Mouse (Mus musculus): ENCODE data around the gene Fastkd5. TPM values are rescaled to one million over a fixed set of nuclear protein-coding genes. Genes with fewer than 3 reads are reported as not detected.
"Not testable (repeated sequence)": the region's sequence is repeated elsewhere in the genome, so short reads cannot be mapped to it uniquely, and the experiment has no call there.

Gene Fastkd5
- total RNA-seq (2017) = 19.1 and 22.8 TPM in 2 replicates

GRCm38 (mm10) chr2:130629839-130630203, at the start of gene Fastkd5, which contains the start of gene Ubox5:
Gene Fastkd5 (minus strand): TSS chr2:130630027.
Gene Ubox5 (minus strand): TSS chr2:130630038.
- ATAC-seq (replicated peaks; ENCODE audit: low read depth, poor library complexity, severe bottlenecking) = peak; percentile 86

DNA sequence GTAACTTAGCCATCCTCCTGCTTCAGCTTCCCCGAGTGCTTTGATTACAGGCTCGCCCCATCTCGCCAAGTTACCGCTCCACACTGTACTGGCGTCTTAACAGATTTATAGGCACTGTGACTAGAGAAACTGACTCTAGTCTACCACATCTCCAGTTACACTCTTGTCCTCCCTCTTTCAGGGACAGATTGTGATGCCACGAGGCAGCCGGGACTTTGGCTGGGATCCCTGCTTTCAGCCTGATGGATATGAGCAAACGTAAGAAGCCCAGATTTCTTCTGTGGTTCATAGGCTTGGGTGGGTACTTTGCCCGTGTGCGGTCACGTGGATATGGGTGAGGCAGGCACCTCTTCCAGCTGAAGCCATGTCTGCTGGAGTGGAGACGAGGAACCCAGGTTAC, 49.3 kb upstream of the Fastkd5 start:
- no peak for ATAC-seq (replicated peaks; ENCODE audit: low read depth, poor library complexity, severe bottlenecking)

GRCm38 (mm10) chr2:130677211-130677610, 47.4 kb upstream of the Fastkd5 start:
- no peak for ATAC-seq (replicated peaks; ENCODE audit: low read depth, poor library complexity, severe bottlenecking)

DNA sequence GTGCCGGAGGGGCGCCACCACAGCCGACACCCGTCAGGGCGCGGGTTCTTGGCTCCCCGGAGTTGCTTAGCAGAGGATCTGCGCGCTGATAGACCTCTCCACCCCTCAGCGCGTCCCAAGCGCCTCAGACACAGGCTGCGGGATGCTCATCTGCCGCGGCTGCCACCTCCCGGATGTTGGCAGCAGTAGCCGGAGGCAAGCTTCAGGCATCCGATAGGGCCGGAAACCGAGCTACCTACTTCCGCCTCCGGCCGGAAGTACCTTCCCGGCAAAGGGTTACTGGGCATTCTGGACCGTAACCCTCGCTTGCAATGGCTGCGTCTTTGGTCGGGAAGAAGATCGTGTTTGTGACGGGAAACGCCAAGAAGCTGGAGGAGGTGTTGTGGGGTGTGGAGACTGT, 37.7 kb upstream of the Fastkd5 start, which contains the start of gene Itpa:
Itpa (plus strand) TSS at position 52 of the 400 bp plus-strand sequence.
- ATAC-seq (replicated peaks; ENCODE audit: low read depth, poor library complexity, severe bottlenecking) = peak; percentile 76

DNA sequence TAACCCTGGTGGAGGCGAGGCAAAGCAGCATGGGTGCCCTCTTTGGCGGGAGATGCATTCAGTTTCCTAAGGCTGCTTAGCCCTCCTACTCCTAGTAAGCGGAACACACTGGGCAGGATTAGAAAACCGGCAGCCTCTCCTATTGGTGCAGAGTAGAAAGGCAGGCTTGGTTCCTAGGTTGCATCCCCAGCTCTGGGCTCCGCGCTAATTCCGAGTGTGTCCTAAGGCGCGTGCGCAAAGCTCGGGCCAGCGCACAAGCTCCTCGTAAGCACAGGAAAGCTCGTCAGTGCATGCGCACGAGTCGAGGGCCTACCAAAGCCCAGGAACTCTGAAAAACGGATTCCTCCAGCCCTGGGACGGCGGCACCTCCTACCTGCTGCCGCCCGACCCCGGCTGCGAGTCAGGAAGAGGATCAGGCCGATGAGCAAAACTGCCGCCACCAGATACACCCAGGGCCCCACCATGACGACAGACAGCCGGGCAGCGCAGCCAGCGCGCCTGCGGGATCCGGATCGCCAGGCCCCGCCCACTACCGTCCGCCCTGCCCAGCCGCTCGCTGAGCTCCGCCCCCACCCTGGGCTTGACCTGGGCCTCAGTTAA, 34.4 kb upstream of the Fastkd5 start, which contains the start of gene Ddrgk1:
Ddrgk1 (minus strand) TSS at position 558 of the 600 bp plus-strand sequence.
- ATAC-seq (replicated peaks; ENCODE audit: low read depth, poor library complexity, severe bottlenecking) = peak; percentile 84

- ATAC-seq (replicated peaks; ENCODE audit: low read depth, poor library complexity, severe bottlenecking) = no peak
These were observed 33.5 kb upstream of the Fastkd5 start for GRCm38 (mm10) chr2:130663342-130663741.

GRCm38 (mm10) chr2:130658530-130658929, 28.7 kb upstream of the Fastkd5 start:
- ATAC-seq (replicated peaks; ENCODE audit: low read depth, poor library complexity, severe bottlenecking) = no peak

- no peak for ATAC-seq (replicated peaks; ENCODE audit: low read depth, poor library complexity, severe bottlenecking)
These were observed 27.7 kb upstream of the Fastkd5 start for GRCm38 (mm10) chr2:130657541-130657940.

DNA sequence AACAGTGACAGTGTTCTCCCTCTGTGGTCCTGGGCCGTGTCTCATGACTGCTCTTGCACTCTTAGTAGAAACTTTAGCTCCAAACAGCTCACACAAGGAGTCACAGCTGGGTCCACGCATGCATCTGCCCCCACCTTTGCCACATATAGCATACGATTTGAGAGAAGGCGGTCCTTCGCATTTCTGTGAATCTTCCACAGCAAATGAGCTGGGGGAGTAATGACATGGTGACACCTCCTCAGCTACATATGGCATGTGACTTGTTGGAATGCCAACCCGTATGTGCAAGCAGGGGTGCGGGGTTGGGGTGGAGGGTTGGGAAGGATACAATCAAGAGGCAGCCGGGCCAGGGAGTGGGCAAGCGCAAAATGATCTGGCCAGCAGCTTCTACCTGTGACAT, 26.7 kb upstream of the Fastkd5 start:
- ATAC-seq (replicated peaks; ENCODE audit: low read depth, poor library complexity, severe bottlenecking) = no peak

DNA sequence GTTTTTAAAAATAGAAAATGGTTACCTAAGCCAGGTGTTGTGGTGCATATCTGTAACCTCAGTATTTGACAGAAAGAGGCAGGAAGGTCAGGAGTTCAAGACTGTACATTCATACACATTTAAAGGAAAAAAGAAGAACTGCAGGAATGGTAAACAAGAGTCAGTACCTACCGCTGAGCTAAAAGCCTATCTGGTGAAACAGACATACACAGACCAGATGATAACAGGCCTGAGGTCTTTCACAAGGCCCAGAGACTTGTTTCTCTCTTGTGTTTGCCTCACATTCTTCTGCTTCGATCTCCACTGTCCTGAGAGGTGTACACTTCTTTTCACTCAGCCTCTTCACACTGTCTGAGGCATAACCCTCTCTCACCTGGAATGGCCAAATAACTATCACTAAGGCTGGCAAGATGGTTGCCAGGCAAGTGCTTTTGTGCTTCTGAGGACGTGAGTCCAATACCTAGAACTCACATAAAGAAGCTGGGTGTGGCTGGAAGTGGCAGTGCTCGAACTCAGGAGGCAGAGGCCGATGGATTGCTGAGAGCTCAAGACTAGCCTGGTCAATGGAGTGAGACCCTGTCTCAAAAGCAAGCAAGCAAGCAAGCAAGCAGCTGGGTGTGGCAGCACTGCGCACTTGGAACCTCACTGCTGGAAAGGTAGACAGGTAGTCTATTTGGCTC, 26.0 kb upstream of the Fastkd5 start:
- ATAC-seq (replicated peaks; ENCODE audit: low read depth, poor library complexity, severe bottlenecking) = no peak; the same call in 1 of the 2 replicates

DNA sequence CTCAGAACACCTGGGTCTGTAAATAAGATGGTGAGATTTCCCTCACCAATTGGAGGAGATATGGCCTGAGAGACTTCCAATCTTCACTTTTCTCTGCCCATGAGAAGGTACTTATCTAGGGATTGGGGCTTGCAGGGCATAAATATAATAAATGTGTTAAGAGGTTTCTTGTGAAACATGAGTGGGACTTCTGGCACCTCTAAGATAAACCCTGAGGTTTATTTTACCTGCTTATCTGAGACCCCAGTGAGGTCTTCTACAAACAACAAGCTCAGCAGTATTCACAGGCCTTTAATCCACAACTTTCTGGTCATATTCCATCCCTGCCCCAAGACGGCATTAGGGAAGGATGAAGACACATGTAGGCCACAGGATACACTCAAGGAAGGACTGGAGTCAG, 23.9 kb upstream of the Fastkd5 start:
- ATAC-seq (replicated peaks; ENCODE audit: low read depth, poor library complexity, severe bottlenecking) = no peak

DNA sequence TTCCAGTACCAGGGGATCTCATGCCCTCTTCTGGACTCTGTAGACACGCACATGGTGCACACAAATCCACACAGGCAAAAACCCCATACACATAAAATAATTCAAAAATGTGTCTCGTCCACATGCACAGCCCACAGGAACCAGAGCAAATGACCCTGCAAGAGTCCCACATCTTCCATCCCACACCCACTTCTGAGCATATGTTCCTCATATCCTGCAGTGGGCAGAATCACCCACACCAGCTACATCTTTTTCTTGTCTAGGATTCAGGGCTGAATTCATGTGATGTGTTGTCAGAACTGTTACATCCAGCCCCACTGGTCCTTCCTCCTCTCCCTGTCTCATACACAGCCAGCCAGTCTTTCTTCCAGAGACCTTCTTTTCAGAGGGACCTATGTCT, 23.5 kb upstream of the Fastkd5 start:
- ATAC-seq (replicated peaks; ENCODE audit: low read depth, poor library complexity, severe bottlenecking) = no peak

GRCm38 (mm10) chr2:130649028-130649427, 19.2 kb upstream of the Fastkd5 start:
- not testable (repeated sequence) for ATAC-seq (replicated peaks; ENCODE audit: low read depth, poor library complexity, severe bottlenecking)

GRCm38 (mm10) chr2:130645198-130645597, 15.4 kb upstream of the Fastkd5 start:
- no peak for ATAC-seq (replicated peaks; ENCODE audit: low read depth, poor library complexity, severe bottlenecking)

- peak; percentile 86 for ATAC-seq (replicated peaks; ENCODE audit: low read depth, poor library complexity, severe bottlenecking)
These were observed 13.0 kb upstream of the Fastkd5 start, which contains the start of gene Lzts3 for GRCm38 (mm10) chr2:130642684-130643369. Gene Lzts3 (minus strand): TSS chr2:130642803.

DNA sequence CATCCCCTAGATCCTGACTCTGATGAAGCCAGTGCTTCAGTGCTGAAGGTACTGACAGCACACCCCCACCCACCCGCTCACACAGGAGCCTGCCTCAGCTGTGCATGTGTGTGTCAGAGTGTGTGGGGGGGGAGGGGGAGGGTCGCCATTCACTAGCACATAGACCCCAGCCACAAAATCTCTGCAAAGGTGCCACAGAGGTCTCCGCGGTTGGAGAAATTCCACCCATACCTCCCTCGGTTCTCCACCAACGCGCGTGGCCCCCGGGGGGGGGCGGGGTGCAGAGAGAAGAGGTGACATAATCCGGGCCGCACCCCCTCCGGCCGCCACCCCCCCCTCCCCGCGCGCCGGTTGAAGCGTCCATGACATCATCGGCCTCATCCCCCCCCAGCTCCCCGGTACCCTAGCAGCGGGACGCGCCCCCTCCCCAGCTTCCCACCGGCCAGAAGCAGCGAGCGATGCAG, 12.4 kb upstream of the Fastkd5 start:
- ATAC-seq (replicated peaks; ENCODE audit: low read depth, poor library complexity, severe bottlenecking) = no peak

GRCm38 (mm10) chr2:130641351-130642025, 11.7 kb upstream of the Fastkd5 start:
- no peak for ATAC-seq (replicated peaks; ENCODE audit: low read depth, poor library complexity, severe bottlenecking)

GRCm38 (mm10) chr2:130639276-130639675, 9.4 kb upstream of the Fastkd5 start:
- no peak for ATAC-seq (replicated peaks; ENCODE audit: low read depth, poor library complexity, severe bottlenecking)

DNA sequence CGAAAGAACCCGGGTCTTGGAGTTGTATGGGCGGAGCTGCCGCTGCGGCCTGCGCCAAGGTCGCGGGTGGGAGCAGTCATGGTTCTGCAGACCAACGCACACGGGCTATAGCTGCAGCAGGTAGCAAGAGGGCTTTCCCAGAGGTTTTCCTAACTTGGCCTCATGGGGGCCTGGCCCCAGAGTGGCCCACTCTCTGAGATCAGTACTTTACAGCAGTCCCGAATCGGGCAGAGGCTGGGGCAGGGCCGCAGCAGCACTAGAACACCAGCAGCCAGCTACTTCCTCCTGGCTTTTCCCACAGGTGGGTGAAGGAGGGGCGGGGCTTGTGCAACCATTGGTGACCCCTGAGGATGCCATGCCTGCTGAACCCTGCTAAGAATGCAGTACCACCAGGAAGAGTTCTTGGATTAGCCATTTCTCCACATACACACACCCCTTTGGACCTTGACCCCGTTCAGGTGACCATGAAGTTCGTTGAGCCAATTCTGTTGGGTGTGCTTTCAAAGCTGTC, 8.3 kb upstream of the Fastkd5 start:
- no peak for ATAC-seq (replicated peaks; ENCODE audit: low read depth, poor library complexity, severe bottlenecking)

GRCm38 (mm10) chr2:130635847-130636246, 6.0 kb upstream of the Fastkd5 start:
- peak; percentile 70 for ATAC-seq (replicated peaks; ENCODE audit: low read depth, poor library complexity, severe bottlenecking)
